Mouse (Mus musculus): ENCODE measurements around the gene Epn2. TPM values are rescaled to one million over a fixed set of nuclear protein-coding genes. Genes with fewer than 3 reads are reported as not detected.
A peak's percentile ranks its signal among the peaks of the same experiment; 100 is the strongest.

The Epn2 gene
- total and polyA plus RNA-seq, 2 experiments from 2014 or later, result 74.3 to 74.9 TPM

GRCm38 (mm10) chr11:61469317-61469917, 110.1 kb downstream of the Epn2 start:
- TF ChIP-seq CTCF (IDR thresholded peaks at IDR 0.05), result no peak
- H3K27ac ChIP-seq (ENCODE audit: low read depth, low read length), result no peak overlapping the region
- no peak for DNase-seq (ENCODE audit: low spot score)
- H3K27me3 ChIP-seq (ENCODE audit: insufficient read depth, low read length), result no peaks in the 10 kb centered on the region
- no peak overlapping the region for H3K4me2 ChIP-seq (ENCODE audit: low read depth, low read length, poor library complexity, severe bottlenecking)
- H3K4me3 ChIP-seq (ENCODE audit: low read depth, low read length), result no peak overlapping the region
- no peaks in the 10 kb centered on the region for H3K9me3 ChIP-seq (ENCODE audit: low read length)
- 74% methylated on average over 7 of the region's 7 CpGs for WGBS
- no peaks in the 10 kb centered on the region for H3K4me1 ChIP-seq (ENCODE audit: insufficient read depth, low read length)
- H3K9ac ChIP-seq (replicated peaks; ENCODE audit: low read length, poor library complexity, severe bottlenecking), result no peak overlapping the region
- no peaks in the 10 kb centered on the region for H3K36me3 ChIP-seq (ENCODE audit: insufficient read depth, low read length)
- no peak for ATAC-seq (ENCODE audit: low FRiP score)

- H3K4me1 ChIP-seq (ENCODE audit: insufficient read depth, low read length), result no peaks in the 10 kb centered on the region
- WGBS, result 83% methylated on average over 4 of the region's 4 CpGs
- no peak overlapping the region for H3K4me3 ChIP-seq (ENCODE audit: low read depth, low read length)
- no peak for TF ChIP-seq CTCF (IDR thresholded peaks at IDR 0.05)
- ATAC-seq (ENCODE audit: low FRiP score) (no peak), DNase-seq (ENCODE audit: low spot score) (peak; percentile 54)
- H3K27ac ChIP-seq (ENCODE audit: low read depth, low read length), result no peak overlapping the region
- H3K9me3 ChIP-seq (ENCODE audit: low read length), result no peaks in the 10 kb centered on the region
- H3K36me3 ChIP-seq (ENCODE audit: insufficient read depth, low read length), result no peaks in the 10 kb centered on the region
- no peak overlapping the region for H3K4me2 ChIP-seq (ENCODE audit: low read depth, low read length, poor library complexity, severe bottlenecking)
- no peak overlapping the region for H3K9ac ChIP-seq (replicated peaks; ENCODE audit: low read length, poor library complexity, severe bottlenecking)
- H3K27me3 ChIP-seq (ENCODE audit: insufficient read depth, low read length), result no peaks in the 10 kb centered on the region
Measured at GRCm38 (mm10) chr11:61468534-61468933, 111.0 kb downstream of the Epn2 start.

Other genes starting within 250 kb of the Epn2 start
- 0.47 and 0.60 TPM in 2 replicates for gene Slc47a2, start 236.8 kb downstream of the Epn2 start, total RNA-seq (2014; rRNA removed)
- gene Slc47a2, start 236.8 kb downstream of the Epn2 start, polyA plus RNA-seq (2015; fragmentation: Nextera tagmentation; extraction: Ambion mirVana), result 0.16 and 0.25 TPM in 2 replicates
- gene Slc47a1, start 201.3 kb downstream of the Epn2 start, total RNA-seq (2014; rRNA removed), result 3.0 and 4.9 TPM in 2 replicates
- gene Slc47a1, start 201.3 kb downstream of the Epn2 start, polyA plus RNA-seq (2015; fragmentation: Nextera tagmentation; extraction: Ambion mirVana), result 2.7 TPM in 2 replicates
- gene Rnf112, start 125.6 kb downstream of the Epn2 start, total RNA-seq (2014; rRNA removed), result 75.6 and 86.9 TPM in 2 replicates
- gene Rnf112, start 125.6 kb downstream of the Epn2 start, polyA plus RNA-seq (2015; fragmentation: Nextera tagmentation; extraction: Ambion mirVana), result 35.7 and 36.2 TPM in 2 replicates
- gene Mfap4, start 94.3 kb downstream of the Epn2 start, total RNA-seq (2014; rRNA removed), result 10.1 and 22.8 TPM in 2 replicates
- 14.1 and 16.4 TPM in 2 replicates for gene Mfap4, start 94.3 kb downstream of the Epn2 start, polyA plus RNA-seq (2015; fragmentation: Nextera tagmentation; extraction: Ambion mirVana)
- 37.3 and 46.1 TPM in 2 replicates for gene Mapk7, start 85.3 kb downstream of the Epn2 start, total RNA-seq (2014; rRNA removed)
- gene Mapk7, start 85.3 kb downstream of the Epn2 start, polyA plus RNA-seq (2015; fragmentation: Nextera tagmentation; extraction: Ambion mirVana), result 36.6 and 36.9 TPM in 2 replicates
- 26.3 and 28.1 TPM in 2 replicates for gene B9d1, start 74.5 kb downstream of the Epn2 start, total RNA-seq (2014; rRNA removed)
- gene B9d1, start 74.5 kb downstream of the Epn2 start, polyA plus RNA-seq (2015; fragmentation: Nextera tagmentation; extraction: Ambion mirVana), result 25.1 and 27.5 TPM in 2 replicates
- gene Grap, start 73.6 kb upstream of the Epn2 start, total RNA-seq (2014; rRNA removed), result 5.1 and 6.6 TPM in 2 replicates
- gene Grap, start 73.6 kb upstream of the Epn2 start, polyA plus RNA-seq (2015; fragmentation: Nextera tagmentation; extraction: Ambion mirVana), result 5.8 and 5.9 TPM in 2 replicates
- 0.60 TPM in 1 of 2 replicates, not detected in the other for gene Fam83g, start 104.4 kb upstream of the Epn2 start, total RNA-seq (2014; rRNA removed)
- 0.06 and 0.16 TPM in 2 replicates for gene Fam83g, start 104.4 kb upstream of the Epn2 start, polyA plus RNA-seq (2015; fragmentation: Nextera tagmentation; extraction: Ambion mirVana)
- gene Slc5a10, start 141.1 kb upstream of the Epn2 start, total RNA-seq (2014; rRNA removed), result not detected in 2 replicates
- 0.09 and 0.19 TPM in 2 replicates for gene Slc5a10, start 141.1 kb upstream of the Epn2 start, polyA plus RNA-seq (2015; fragmentation: Nextera tagmentation; extraction: Ambion mirVana)
- gene Prpsap2, start 182.4 kb upstream of the Epn2 start, total RNA-seq (2014; rRNA removed), result 46.7 and 48.4 TPM in 2 replicates
- 42.1 and 43.5 TPM in 2 replicates for gene Prpsap2, start 182.4 kb upstream of the Epn2 start, polyA plus RNA-seq (2015; fragmentation: Nextera tagmentation; extraction: Ambion mirVana)

Measured in midbrain, postnatal 0 days (tissue).